In genomic region chr4:48913301-48913700, GRCm38 (mm10) we compare ENCODE assay signal across 34 mouse cellular contexts.
"Had no signal": no experiment of that assay in that cellular context is flagged by ENCODE, and none has a peak within 500 bp of the region (broad histone marks: within the 10 kb centered on the region; RNA-seq: fewer than 3 reads in every experiment).

No protein-coding gene starts in this region.

- H3K9ac ChIP-seq: heart, embryonic 12.5 days; heart, embryonic 13.5 days; heart, embryonic 15.5 days; hindbrain, embryonic 12.5 days; hindbrain, embryonic 13.5 days; hindbrain, embryonic 14.5 days; hindbrain, embryonic 15.5 days; intestine, embryonic 15.5 days; kidney, embryonic 15.5 days had no signal

- H3K36me3 ChIP-seq: heart, embryonic 12.5 days; heart, embryonic 13.5 days; heart, embryonic 15.5 days; hindbrain, embryonic 10.5 days; hindbrain, embryonic 12.5 days; hindbrain, embryonic 13.5 days; hindbrain, embryonic 15.5 days; intestine, embryonic 15.5 days; kidney, embryonic 15.5 days had no signal

- DNase-seq: heart, postnatal 10 days; heart, postnatal 14 days; heart, postnatal 36 days; heart, postnatal 4 days; kidney, adult 11 months; kidney, adult 18-20 months; kidney, adult 2 months; kidney, adult 8-10 months; kidney, adult 9 months; kidney, postnatal 10 days; kidney, postnatal 14 days; kidney, postnatal 36 days; kidney, postnatal 4 days; layer of hippocampus, adult 9-11 months; layer of hippocampus, postnatal 36 days had no signal

- H3K4me2 ChIP-seq: heart, embryonic 11.5 days; heart, embryonic 12.5 days; heart, embryonic 13.5 days; heart, embryonic 15.5 days; hindbrain, embryonic 12.5 days; hindbrain, embryonic 13.5 days; hindbrain, embryonic 14.5 days; hindbrain, embryonic 15.5 days; intestine, embryonic 15.5 days; kidney, embryonic 15.5 days had no signal

- H3K4me1 ChIP-seq: heart, embryonic 12.5 days; heart, embryonic 13.5 days; heart, embryonic 15.5 days; hindbrain, embryonic 10.5 days; hindbrain, embryonic 12.5 days; hindbrain, embryonic 13.5 days; hindbrain, embryonic 15.5 days; intestine, embryonic 15.5 days; kidney, embryonic 15.5 days had no signal

- H3K27me3 ChIP-seq: heart, embryonic 12.5 days; heart, embryonic 13.5 days; heart, embryonic 15.5 days; hindbrain, embryonic 12.5 days; hindbrain, embryonic 13.5 days; hindbrain, embryonic 15.5 days; intestine, embryonic 15.5 days; kidney, embryonic 15.5 days had no signal

- H3K9me3 ChIP-seq: heart, embryonic 12.5 days; heart, embryonic 13.5 days; heart, embryonic 15.5 days; hindbrain, embryonic 10.5 days; hindbrain, embryonic 12.5 days; hindbrain, embryonic 13.5 days; hindbrain, embryonic 15.5 days; intestine, embryonic 15.5 days; kidney, embryonic 15.5 days had no signal

- H3K27ac ChIP-seq: heart, embryonic 13.5 days; heart, embryonic 15.5 days; hindbrain, embryonic 10.5 days; hindbrain, embryonic 12.5 days; hindbrain, embryonic 13.5 days; hindbrain, embryonic 14.5 days; hindbrain, embryonic 15.5 days; hindbrain, postnatal 0 days; intestine, embryonic 15.5 days; kidney, embryonic 15.5 days; kidney, postnatal 0 days; layer of hippocampus, adult 2 months; left cerebral cortex, adult 2 months had no signal

- ATAC-seq: hindbrain, embryonic 16.5 days; hindbrain, postnatal 0 days; inflammation-experienced regulatory T-cells, adult 6 months; intestine, embryonic 15.5 days; intestine, embryonic 16.5 days; intestine, postnatal 0 days had no signal

- H3K4me3 ChIP-seq: heart, embryonic 12.5 days; heart, embryonic 13.5 days; heart, embryonic 15.5 days; hindbrain, embryonic 10.5 days; hindbrain, embryonic 12.5 days; hindbrain, embryonic 13.5 days; hindbrain, embryonic 15.5 days; intestine, embryonic 15.5 days; kidney, embryonic 15.5 days; layer of hippocampus, adult 2 months; left cerebral cortex, adult 2 months had no signal
